Mouse (Mus musculus) lung, embryonic 15.5 days (tissue): ENCODE data around the gene Bola1. TPM values are rescaled to one million over a fixed set of nuclear protein-coding genes. Genes with fewer than 3 reads are reported as not detected.

Source experiments
- ATAC-seq: fragments of 200-750 bp; cut with Nextera tagmentation; 2 replicates; pipeline ENCODE4 v1.8.0; 2017; ENCODE audit warnings: moderate number of reproducible peaks, borderline replicate concordance; ENCODE audit not compliant: low FRiP score, low TSS enrichment; ENCODE audit errors: extremely low read depth
- H3K27ac ChIP-seq: fragments of 300-500 bp; sonication (generic); 2 replicates; pipeline ENCODE4 v1.5.1; 2015; ENCODE audit warnings: moderate library complexity, mild to moderate bottlenecking, inconsistent platforms
- H3K27me3 ChIP-seq: fragments of 300-500 bp; sonication (generic); 2 replicates; pipeline ENCODE4 v1.6.1; 2015; ENCODE audit warnings: inconsistent platforms
- H3K36me3 ChIP-seq: fragments of 300-500 bp; sonication (generic); 2 replicates; pipeline ENCODE4 v1.6.1; 2015; ENCODE audit warnings: inconsistent platforms
- H3K4me1 ChIP-seq: fragments of 300-500 bp; sonication (generic); 2 replicates; pipeline ENCODE4 v1.6.1; 2015; ENCODE audit warnings: inconsistent platforms
- H3K4me2 ChIP-seq: fragments of 300-500 bp; sonication (generic); 2 replicates; pipeline ENCODE4 v1.6.1; 2015; ENCODE audit warnings: inconsistent platforms, mild to moderate bottlenecking, moderate library complexity
- H3K4me3 ChIP-seq: fragments of 300-500 bp; sonication (generic); 2 replicates; pipeline ENCODE4 v1.5.1; 2015; ENCODE audit warnings: mild to moderate bottlenecking, inconsistent platforms
- H3K9ac ChIP-seq: fragments of 300-500 bp; sonication (generic); 2 replicates; pipeline ENCODE4 v1.6.1; 2015; ENCODE audit warnings: inconsistent platforms
- H3K9me3 ChIP-seq: fragments of 300-500 bp; sonication (generic); 2 replicates; pipeline ENCODE4 v1.6.1; 2016; ENCODE audit warnings: inconsistent platforms
- WGBS: fragments of 180-500 bp; shearing (Covaris S2); methylation state at CpG from one replicate; pipeline ENCODE4 v1.1.7; 2015; 5-methylcytosine and 5-hydroxymethylcytosine counted together
- microRNA-seq: library from miRNA; unstranded; fragments of <30 nt; microRNA quantifications from one replicate; pipeline ENCODE4, GENCODE M21; 2016
- polyA plus RNA-seq: library from polyadenylated mRNA; unstranded; fragments of >200 nt; fragmentation: Nextera tagmentation; extraction: Ambion mirVana; gene quantifications from 2 replicates; pipeline ENCODE4 v1.2.1, GENCODE M21; 2015

Bola1 gene
- polyA plus RNA-seq, 1 experiment from 2014 or later, result 56.8 TPM

DNA sequence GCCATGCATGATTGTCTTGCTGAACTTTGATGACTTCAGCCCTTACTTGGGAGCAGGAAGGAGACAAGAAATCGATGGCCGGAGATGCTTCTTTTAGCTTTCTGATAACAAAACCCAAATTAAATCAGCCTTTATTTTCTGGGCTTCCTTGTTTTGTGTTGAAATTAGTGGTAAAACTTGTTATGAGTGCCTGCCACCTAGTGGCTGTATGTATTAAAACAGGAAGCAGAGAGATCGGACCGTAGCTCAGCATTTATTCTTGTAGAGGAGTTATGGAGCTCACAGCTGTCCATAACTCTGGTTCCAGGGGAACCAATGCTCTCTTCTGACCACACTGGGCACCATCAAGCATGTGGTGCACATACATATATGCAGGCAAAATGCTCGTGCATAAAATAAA lies 71.6 kb downstream of the Bola1 start:
- Histone ChIP-seq H3K9me3 (no peaks in the 10 kb centered on the region), H3K9ac (no peak overlapping the region), H3K27me3 (no peaks in the 10 kb centered on the region), H3K4me2 (no peak overlapping the region), H3K27ac (no peak overlapping the region), H3K4me1 (no peaks in the 10 kb centered on the region), H3K36me3 (peaks cover 44% of the 10 kb centered on the region), H3K4me3 (no peak overlapping the region)
- WGBS, result 14% methylated on average over 5 of the region's 5 CpGs
- no peak for ATAC-seq

Small RNAs within 50 kb of the gene (microRNA-seq; reads per million reads assigned to microRNA genes)
- gene Gm44492 (not detected), gene Gm47311 (not detected), gene Gm47313 (not detected)

Other genes starting within 250 kb of the Bola1 start
- gene Plekho1, start 223.7 kb downstream of the Bola1 start, polyA plus RNA-seq, result 36.0 and 38.2 TPM in 2 replicates
- gene Vps45, start 161.2 kb downstream of the Bola1 start, polyA plus RNA-seq, result 32.2 and 33.4 TPM in 2 replicates
- 22.0 and 22.9 TPM in 2 replicates for gene Otud7b, start 115.2 kb downstream of the Bola1 start, polyA plus RNA-seq
- 11.2 and 14.9 TPM in 2 replicates for gene Mtmr11, start 57.7 kb downstream of the Bola1 start, polyA plus RNA-seq
- gene Sf3b4, start 47.4 kb downstream of the Bola1 start, polyA plus RNA-seq, result 168 and 175 TPM in 2 replicates
- 3.7 and 4.4 TPM in 2 replicates for gene Sv2a, start 38.6 kb downstream of the Bola1 start, polyA plus RNA-seq
- gene Hist2h2ab, start 156 bp upstream of the Bola1 start, polyA plus RNA-seq, result 1.1 and 1.4 TPM in 2 replicates
- gene Hist2h2ac, start 1.2 kb upstream of the Bola1 start, polyA plus RNA-seq, result 13.7 and 17.4 TPM in 2 replicates
- gene Hist2h2be, start 1.4 kb upstream of the Bola1 start, polyA plus RNA-seq, result 7.2 and 7.4 TPM in 2 replicates
- 9.8 and 13.7 TPM in 2 replicates for gene Hist2h3c2, start 19.4 kb upstream of the Bola1 start, polyA plus RNA-seq
- gene Hist2h2aa2, start 20.6 kb upstream of the Bola1 start, polyA plus RNA-seq, result 58.4 and 70.0 TPM in 2 replicates
- 20.4 and 20.5 TPM in 2 replicates for gene Hist2h2aa1, start 25.8 kb upstream of the Bola1 start, polyA plus RNA-seq
- 0.45 and 1.9 TPM in 2 replicates for gene Hist2h3c1, start 27.0 kb upstream of the Bola1 start, polyA plus RNA-seq
- 15.9 and 16.1 TPM in 2 replicates for gene Hist2h4, start 43.6 kb upstream of the Bola1 start, polyA plus RNA-seq
- gene Hist2h3b, start 48.9 kb upstream of the Bola1 start, polyA plus RNA-seq, result 87.1 and 95.3 TPM in 2 replicates
- 10.1 and 18.0 TPM in 2 replicates for gene Hist2h2bb, start 50.0 kb upstream of the Bola1 start, polyA plus RNA-seq
- gene Fcgr1, start 74.3 kb upstream of the Bola1 start, polyA plus RNA-seq, result 2.4 and 3.6 TPM in 2 replicates
- 0.14 TPM in 1 of 2 replicates, not detected in the other for gene BC107364, start 232.6 kb upstream of the Bola1 start, polyA plus RNA-seq